In genomic region chr7:15912183-15912582, GRCm38 (mm10) we compare ENCODE assay signal across 9 mouse cellular contexts. TPM values are rescaled to one million over a fixed set of nuclear protein-coding genes. Genes with fewer than 3 reads are reported as not detected.
DNase-seq lines count a peak whose midpoint lies in the region; ATAC-seq and TF ChIP-seq lines count a peak whose summit lies in the region.
"Had no signal": no experiment of that assay in that cellular context is flagged by ENCODE, and none has a peak within 500 bp of the region (broad histone marks: within the 10 kb centered on the region; RNA-seq: fewer than 3 reads in every experiment).

No protein-coding gene starts in this region.

- DNase-seq in ES-CJ7 (ENCODE audit: low read depth, low spot score) = peak; percentile 93
- DNase-seq in kidney, postnatal 10 days = peak; percentile 85
- DNase-seq in lung, postnatal 0 days (ENCODE audit: low spot score) = peak; percentile 88
- peak; percentile 73 for DNase-seq in ovary, postnatal 14 days (ENCODE audit: low spot score)
- peak; percentile 78 for DNase-seq in thymus, postnatal 0 days (ENCODE audit: low spot score)

- 0 out of 2 replicates have a peak, but pooled peaks have one; percentile 75 for ATAC-seq in erythroblast, adult 5-6 weeks (replicated peaks; ENCODE audit: low FRiP score, poor library complexity, severe bottlenecking)
- peak; percentile 56; the same call in 1 of the 2 replicates for ATAC-seq in heart, embryonic 16.5 days (replicated peaks; ENCODE audit: extremely low read depth, insufficient read depth, low FRiP score)
- peak; percentile 88 for ATAC-seq in lung, postnatal 0 days

- WGBS in heart, embryonic 16.5 days = under 1% methylated on average over 4 of the region's 4 CpGs
- WGBS in lung, postnatal 0 days = 1% methylated on average over 4 of the region's 4 CpGs

- no peaks in the 10 kb centered on the region for H3K9me3 ChIP-seq in heart, embryonic 16.5 days (replicated peaks; ENCODE audit: control insufficient read depth, low read length)
- no peaks in the 10 kb centered on the region for H3K9me3 ChIP-seq in lung, postnatal 0 days (ENCODE audit: low read length)

- TF ChIP-seq EP300 in lung, postnatal 0 days (IDR thresholded peaks at IDR 0.05) = no peak

- TF ChIP-seq CTCF in bone marrow macrophage, adult 2 months (IDR thresholded peaks at IDR 0.05; ENCODE audit: low read depth, low read length) = peak; percentile 81
- peak; percentile 86 for TF ChIP-seq CTCF in lung, postnatal 0 days (IDR thresholded peaks at IDR 0.05)

- no peaks in the 10 kb centered on the region for H3K4me1 ChIP-seq in bone marrow macrophage, adult 2 months (ENCODE audit: control insufficient read depth, insufficient read depth, low read length)
- no peaks in the 10 kb centered on the region for H3K4me1 ChIP-seq in heart, embryonic 16.5 days (ENCODE audit: control insufficient read depth, insufficient read depth, low read length)
- no peaks in the 10 kb centered on the region; the same call in 1 of the 2 replicates for H3K4me1 ChIP-seq in lung, postnatal 0 days (ENCODE audit: insufficient read depth, low read depth, low read length)

- no peak overlapping the region for H3K4me3 ChIP-seq in bone marrow macrophage, adult 2 months (ENCODE audit: insufficient read depth, low read length)
- H3K4me3 ChIP-seq in heart, embryonic 16.5 days (ENCODE audit: low read length) = no peak overlapping the region
- H3K4me3 ChIP-seq in lung, postnatal 0 days (ENCODE audit: low read depth, low read length) = no peak overlapping the region

- H3K9ac ChIP-seq in heart, embryonic 16.5 days (ENCODE audit: low read length) = no peak overlapping the region
- H3K9ac ChIP-seq in lung, postnatal 0 days (replicated peaks; ENCODE audit: low read depth) = no peak overlapping the region

- no peak overlapping the region for H3K27ac ChIP-seq in bone marrow macrophage, adult 2 months (ENCODE audit: insufficient read depth, low read depth, low read length)
- no peak overlapping the region for H3K27ac ChIP-seq in heart, embryonic 16.5 days (ENCODE audit: low read length)
- no peak overlapping the region for H3K27ac ChIP-seq in lung, postnatal 0 days (ENCODE audit: low read length)

- TF ChIP-seq POLR2A in bone marrow macrophage, adult 2 months (IDR thresholded peaks at IDR 0.05; ENCODE audit: borderline replicate concordance, low read depth, low read length) = no peak

- no peaks in the 10 kb centered on the region for H3K27me3 ChIP-seq in heart, embryonic 16.5 days (ENCODE audit: control insufficient read depth, insufficient read depth, low read length)
- H3K27me3 ChIP-seq in lung, postnatal 0 days (replicated peaks; ENCODE audit: insufficient read depth, low read length) = no peaks in the 10 kb centered on the region

- peaks cover 3% of the 10 kb centered on the region; the same call in 1 of the 2 replicates for H3K36me3 ChIP-seq in heart, embryonic 16.5 days (ENCODE audit: control insufficient read depth, insufficient read depth)
- no peaks in the 10 kb centered on the region for H3K36me3 ChIP-seq in lung, postnatal 0 days (ENCODE audit: insufficient read depth, low read length)

- no peak overlapping the region for H3K4me2 ChIP-seq in heart, embryonic 16.5 days (ENCODE audit: low read depth, low read length)
- no peak overlapping the region for H3K4me2 ChIP-seq in lung, postnatal 0 days (replicated peaks; ENCODE audit: low read depth, low read length)

RNA-seq across cellular contexts. Expression of gene Selenow, which starts 10.0 kb away (rescaled TPM):
- polyA plus RNA-seq in bone marrow macrophage, adult 2 months (2012; ENCODE audit: insufficient read depth, insufficient read length, missing spikeins) = 51.4 and 52.0 TPM in 2 replicates
- total RNA-seq in erythroblast, adult 5-6 weeks (2015; ENCODE audit: low replicate concordance) = 36.8 and 50.1 TPM in 2 replicates
- total RNA-seq in erythroblast, adult 5-6 weeks (2017; ENCODE audit: low replicate concordance) = 7.5 and 11.2 TPM in 2 replicates
- 654 and 659 TPM in 2 replicates for polyA plus RNA-seq in heart, embryonic 16.5 days (2015; fragmentation: Nextera tagmentation; extraction: Ambion mirVana)
- 552 and 558 TPM in 2 replicates for polyA plus RNA-seq in lung, postnatal 0 days (2015; fragmentation: Nextera tagmentation; extraction: Ambion mirVana)
- 550 and 586 TPM in 2 replicates for polyA plus RNA-seq in thymus, postnatal 0 days (2015; fragmentation: Nextera tagmentation; extraction: Ambion mirVana)

RNA-seq across cellular contexts. Expression of gene Crxos, which starts 29.8 kb away (rescaled TPM):
- polyA plus RNA-seq in bone marrow macrophage, adult 2 months (2012; ENCODE audit: insufficient read depth, insufficient read length, missing spikeins) = not detected in 2 replicates
- total RNA-seq in erythroblast, adult 5-6 weeks (2015; ENCODE audit: low replicate concordance) = not detected in 2 replicates
- total RNA-seq in erythroblast, adult 5-6 weeks (2017; ENCODE audit: low replicate concordance) = not detected in 2 replicates
- not detected in 2 replicates for polyA plus RNA-seq in heart, embryonic 16.5 days (2015; fragmentation: Nextera tagmentation; extraction: Ambion mirVana)
- polyA plus RNA-seq in lung, postnatal 0 days (2015; fragmentation: Nextera tagmentation; extraction: Ambion mirVana) = not detected in 2 replicates
- polyA plus RNA-seq in thymus, postnatal 0 days (2015; fragmentation: Nextera tagmentation; extraction: Ambion mirVana) = not detected in 2 replicates

RNA-seq across cellular contexts. Expression of gene Crx, which starts 32.4 kb away (rescaled TPM):
- polyA plus RNA-seq in bone marrow macrophage, adult 2 months (2012; ENCODE audit: insufficient read depth, insufficient read length, missing spikeins) = not detected in 2 replicates
- total RNA-seq in erythroblast, adult 5-6 weeks (2015; ENCODE audit: low replicate concordance) = not detected in 2 replicates
- total RNA-seq in erythroblast, adult 5-6 weeks (2017; ENCODE audit: low replicate concordance) = not detected in 2 replicates
- polyA plus RNA-seq in heart, embryonic 16.5 days (2015; fragmentation: Nextera tagmentation; extraction: Ambion mirVana) = not detected in 2 replicates
- not detected in 2 replicates for polyA plus RNA-seq in lung, postnatal 0 days (2015; fragmentation: Nextera tagmentation; extraction: Ambion mirVana)
- not detected in 2 replicates for polyA plus RNA-seq in thymus, postnatal 0 days (2015; fragmentation: Nextera tagmentation; extraction: Ambion mirVana)
- total RNA-seq: layer of hippocampus, adult 8-10 months had no signal

RNA-seq across cellular contexts. Expression of gene Nop53, which starts 33.7 kb away (rescaled TPM):
- polyA plus RNA-seq in bone marrow macrophage, adult 2 months (2012; ENCODE audit: insufficient read depth, insufficient read length, missing spikeins) = 184 and 188 TPM in 2 replicates
- 14.6 and 17.3 TPM in 2 replicates for total RNA-seq in erythroblast, adult 5-6 weeks (2015; ENCODE audit: low replicate concordance)
- 60.2 and 75.8 TPM in 2 replicates for total RNA-seq in erythroblast, adult 5-6 weeks (2017; ENCODE audit: low replicate concordance)
- 128 and 154 TPM in 2 replicates for polyA plus RNA-seq in heart, embryonic 16.5 days (2015; fragmentation: Nextera tagmentation; extraction: Ambion mirVana)
- polyA plus RNA-seq in lung, postnatal 0 days (2015; fragmentation: Nextera tagmentation; extraction: Ambion mirVana) = 196 and 204 TPM in 2 replicates
- polyA plus RNA-seq in thymus, postnatal 0 days (2015; fragmentation: Nextera tagmentation; extraction: Ambion mirVana) = 273 and 293 TPM in 2 replicates

RNA-seq across cellular contexts. Expression of gene Ehd2, which starts 55.2 kb away (rescaled TPM):
- polyA plus RNA-seq in bone marrow macrophage, adult 2 months (2012; ENCODE audit: insufficient read depth, insufficient read length, missing spikeins) = 0.52 and 1.2 TPM in 2 replicates
- 0.21 and 0.58 TPM in 2 replicates for total RNA-seq in erythroblast, adult 5-6 weeks (2015; ENCODE audit: low replicate concordance)
- 0.09 and 0.14 TPM in 2 replicates for total RNA-seq in erythroblast, adult 5-6 weeks (2017; ENCODE audit: low replicate concordance)
- 61.8 and 66.7 TPM in 2 replicates for polyA plus RNA-seq in heart, embryonic 16.5 days (2015; fragmentation: Nextera tagmentation; extraction: Ambion mirVana)
- polyA plus RNA-seq in lung, postnatal 0 days (2015; fragmentation: Nextera tagmentation; extraction: Ambion mirVana) = 92.2 and 113 TPM in 2 replicates
- 5.1 and 6.5 TPM in 2 replicates for polyA plus RNA-seq in thymus, postnatal 0 days (2015; fragmentation: Nextera tagmentation; extraction: Ambion mirVana)

Comparison
In these comparisons a context has a peak if more than half of its experiments do, and no peak if none do; other contexts are left out.
1. RNA of gene Selenow, which starts 10.0 kb away (polyA plus RNA-seq): 654 to 659 TPM in heart, embryonic 16.5 days, 552 to 558 TPM in lung, postnatal 0 days and 550 to 586 TPM in thymus, postnatal 0 days; 51.4 to 52.0 TPM in bone marrow macrophage, adult 2 months; every median in the first group is over 10 times any median in the second.
2. Peak in every context shown above with its lines, with median percentiles within 50 percentile points of each other: DNase-seq and ATAC-seq.